Mouse (Mus musculus): ENCODE measurements at regions not wholly inside any gene's neighbourhood (a gene's known extent, or its start where the extent isn't known, plus 50 kb on each side); places are given as distances from the start of the nearest gene placed in this dataset.

DNA sequence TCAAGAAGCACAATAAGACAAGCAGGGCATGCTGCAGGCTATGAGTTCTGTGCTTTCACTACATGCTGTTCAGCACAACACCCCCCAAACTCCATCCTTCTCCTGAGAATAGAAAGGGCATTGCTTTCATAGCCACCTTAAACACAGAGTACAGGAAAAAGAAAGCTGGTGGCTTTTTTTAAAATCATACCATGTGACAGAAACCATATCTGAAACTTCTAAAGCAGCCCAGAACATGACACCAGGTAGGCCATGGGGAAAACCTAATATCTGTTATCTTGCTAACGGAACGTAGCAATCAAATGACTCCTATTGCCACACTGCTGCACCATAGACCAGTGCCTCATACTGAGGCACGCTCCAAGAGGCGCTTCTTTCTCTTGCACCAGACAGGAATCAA, 139.3 kb upstream of the Jmjd1c start:
- Histone ChIP-seq H3K4me2 (no peak overlapping the region), H3K4me3 (replicated peaks) (no peak overlapping the region), H3K4me1 (replicated peaks) (no peaks in the 10 kb centered on the region), H3K27ac (no peak overlapping the region), H3K9me3 (no peaks in the 10 kb centered on the region), H3K9ac (replicated peaks) (no peak overlapping the region), H3K27me3 (no peaks in the 10 kb centered on the region), H3K36me3 (no peaks in the 10 kb centered on the region)
- no peak for ATAC-seq (ENCODE audit: insufficient number of reproducible peaks, insufficient read depth, low FRiP score, low TSS enrichment, low read depth)
- WGBS: 85% methylated on average over 4 of the region's 4 CpGs

- Histone ChIP-seq H3K4me1 (replicated peaks) (no peaks in the 10 kb centered on the region), H3K4me2 (no peak overlapping the region), H3K9ac (replicated peaks) (no peak overlapping the region), H3K36me3 (no peaks in the 10 kb centered on the region), H3K4me3 (replicated peaks) (no peak overlapping the region), H3K27me3 (no peaks in the 10 kb centered on the region), H3K27ac (no peak overlapping the region), H3K9me3 (no peaks in the 10 kb centered on the region)
- ATAC-seq (ENCODE audit: insufficient number of reproducible peaks, insufficient read depth, low FRiP score, low TSS enrichment, low read depth): no peak
- WGBS: 89% methylated on average over 4 of the region's 4 CpGs
These were observed 138.6 kb upstream of the Jmjd1c start for GRCm38 (mm10) chr10:66957373-66957772.

Data from limb, embryonic 12.5 days (tissue).